Mouse (Mus musculus): ENCODE results near the gene Camkmt. TPM values are rescaled to one million over a fixed set of nuclear protein-coding genes. Genes with fewer than 3 reads are reported as not detected.

The Camkmt gene
- polyA plus RNA-seq, 2 experiments, result 4.2 to 11.0 TPM

DNA sequence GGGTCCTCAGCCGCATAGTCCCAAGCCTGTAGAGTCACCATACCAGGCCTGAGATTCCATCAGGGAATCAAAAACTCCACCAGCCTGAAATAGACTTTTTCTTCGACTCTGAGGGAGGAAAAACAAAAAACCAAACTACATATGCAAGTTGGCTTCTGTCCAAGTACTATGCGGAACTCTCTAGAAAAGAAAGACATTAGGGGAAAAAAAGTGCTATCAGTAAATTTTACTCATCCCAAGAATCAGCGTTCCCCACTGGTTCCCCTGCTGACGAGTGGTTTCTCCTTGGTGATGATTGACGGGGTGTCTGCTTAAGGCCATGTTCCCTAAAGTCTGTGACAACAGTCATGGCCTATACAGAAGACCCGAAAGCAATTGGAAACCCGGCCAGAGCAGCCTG is 352.7 kb downstream of the Camkmt start:
- 81% methylated on average over 8 of the region's 8 CpGs for WGBS
- H3K4me2 ChIP-seq (replicated peaks; ENCODE audit: low read depth, low read length, severe bottlenecking), result no peak overlapping the region
- H3K4me1 ChIP-seq (ENCODE audit: control insufficient read depth, insufficient read depth, low read length), result no peaks in the 10 kb centered on the region
- no peaks in the 10 kb centered on the region for H3K36me3 ChIP-seq (ENCODE audit: control insufficient read depth, insufficient read depth, low read length)
- DNase-seq (ENCODE audit: low spot score) (no peak), ATAC-seq (ENCODE audit: low FRiP score, low read depth) (no peak)
- no peak for TF ChIP-seq POLR2A (IDR thresholded peaks at IDR 0.05; ENCODE audit: borderline replicate concordance, extremely low read depth, insufficient read depth, insufficient read length)
- H3K9me3 ChIP-seq (ENCODE audit: control insufficient read depth, low read length), result no peaks in the 10 kb centered on the region
- no peak overlapping the region for H3K9ac ChIP-seq (ENCODE audit: low read depth, low read length, severe bottlenecking)
- H3K27ac ChIP-seq (replicated peaks; ENCODE audit: low read depth, low read length), result no peak overlapping the region
- H3K27me3 ChIP-seq (ENCODE audit: control insufficient read depth, insufficient read depth, low read length), result no peaks in the 10 kb centered on the region
- H3K4me3 ChIP-seq (replicated peaks; ENCODE audit: low read length), result no peak overlapping the region

DNA sequence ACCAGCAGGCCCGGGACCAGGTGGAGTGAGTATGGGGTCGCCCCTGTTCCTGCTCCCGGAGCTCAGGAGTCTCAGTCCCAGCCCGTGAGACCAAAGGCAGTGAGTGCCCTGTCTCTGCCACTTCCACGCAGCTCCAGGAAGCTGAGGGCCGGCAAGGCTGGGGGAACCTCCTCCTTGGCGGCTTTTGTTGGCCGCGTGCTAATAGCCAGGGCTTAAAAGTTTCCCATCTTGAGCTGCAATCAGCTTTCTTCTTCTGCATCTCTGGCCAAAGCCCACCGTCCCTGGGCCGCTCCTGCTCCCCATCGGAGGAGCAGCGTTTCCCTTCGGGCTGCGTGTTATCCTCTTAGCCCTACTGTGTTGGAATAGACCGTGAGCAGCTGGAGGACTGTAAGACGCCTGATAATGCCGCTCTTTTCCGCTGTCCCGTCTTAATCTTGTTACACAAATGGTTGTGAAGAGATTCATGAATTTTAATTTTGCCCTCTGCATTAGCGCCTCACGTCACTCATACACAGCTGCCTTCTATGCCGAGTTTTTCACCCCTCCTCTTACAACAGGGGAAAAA is 364.1 kb downstream of the Camkmt start:
- H3K9ac ChIP-seq (ENCODE audit: low read depth, low read length, severe bottlenecking), result no peak overlapping the region
- no peaks in the 10 kb centered on the region for H3K36me3 ChIP-seq (ENCODE audit: control insufficient read depth, insufficient read depth, low read length)
- no peaks in the 10 kb centered on the region for H3K9me3 ChIP-seq (ENCODE audit: control insufficient read depth, low read length)
- peak overlapping the region; percentile 17 for H3K4me3 ChIP-seq (replicated peaks; ENCODE audit: low read length)
- H3K27ac ChIP-seq (replicated peaks; ENCODE audit: low read depth, low read length), result no peak overlapping the region
- no peaks in the 10 kb centered on the region for H3K4me1 ChIP-seq (ENCODE audit: control insufficient read depth, insufficient read depth, low read length)
- peak overlapping the region; percentile 40 for H3K4me2 ChIP-seq (replicated peaks; ENCODE audit: low read depth, low read length, severe bottlenecking)
- ATAC-seq (ENCODE audit: low FRiP score, low read depth) (no peak), DNase-seq (ENCODE audit: low spot score) (no peak)
- 2% methylated on average over 23 of the region's 23 CpGs for WGBS
- no peak for TF ChIP-seq POLR2A (IDR thresholded peaks at IDR 0.05; ENCODE audit: borderline replicate concordance, extremely low read depth, insufficient read depth, insufficient read length)
- peaks cover 69% of the 10 kb centered on the region for H3K27me3 ChIP-seq (ENCODE audit: control insufficient read depth, insufficient read depth, low read length)

DNA sequence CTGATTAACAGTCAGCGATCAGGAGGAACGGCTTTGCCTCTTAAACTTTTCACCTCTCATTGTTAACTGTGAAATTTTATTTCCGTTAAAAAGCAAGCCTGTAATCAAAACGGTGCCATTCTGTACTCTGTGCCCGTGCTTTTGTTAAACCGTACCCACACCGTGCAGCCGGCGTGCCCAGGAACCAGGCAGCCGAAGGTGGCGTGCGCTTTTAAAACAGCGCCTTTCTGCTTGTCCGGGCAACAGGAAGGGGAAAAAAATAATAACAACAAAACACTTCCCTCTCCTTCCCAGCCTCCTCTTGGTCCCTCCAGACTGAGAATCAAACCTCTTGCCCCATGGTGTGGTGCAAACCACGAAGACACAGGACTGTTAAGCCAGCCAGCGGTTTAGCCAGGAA is 364.7 kb downstream of the Camkmt start:
- TF ChIP-seq POLR2A (IDR thresholded peaks at IDR 0.05; ENCODE audit: borderline replicate concordance, extremely low read depth, insufficient read depth, insufficient read length), result no peak
- Histone ChIP-seq H3K9ac (ENCODE audit: low read depth, low read length, severe bottlenecking) (no peak overlapping the region), H3K9me3 (ENCODE audit: control insufficient read depth, low read length) (no peaks in the 10 kb centered on the region), H3K27me3 (ENCODE audit: control insufficient read depth, insufficient read depth, low read length) (peaks cover 74% of the 10 kb centered on the region), H3K4me2 (replicated peaks; ENCODE audit: low read depth, low read length, severe bottlenecking) (peak overlapping the region; percentile 40), H3K4me3 (replicated peaks; ENCODE audit: low read length) (no peak overlapping the region), H3K27ac (replicated peaks; ENCODE audit: low read depth, low read length) (no peak overlapping the region), H3K36me3 (ENCODE audit: control insufficient read depth, insufficient read depth, low read length) (no peaks in the 10 kb centered on the region), H3K4me1 (ENCODE audit: control insufficient read depth, insufficient read depth, low read length) (no peaks in the 10 kb centered on the region)
- DNase-seq (ENCODE audit: low spot score) (no peak), ATAC-seq (ENCODE audit: low FRiP score, low read depth) (no peak)
- 3% methylated on average over 16 of the region's 16 CpGs for WGBS

DNA sequence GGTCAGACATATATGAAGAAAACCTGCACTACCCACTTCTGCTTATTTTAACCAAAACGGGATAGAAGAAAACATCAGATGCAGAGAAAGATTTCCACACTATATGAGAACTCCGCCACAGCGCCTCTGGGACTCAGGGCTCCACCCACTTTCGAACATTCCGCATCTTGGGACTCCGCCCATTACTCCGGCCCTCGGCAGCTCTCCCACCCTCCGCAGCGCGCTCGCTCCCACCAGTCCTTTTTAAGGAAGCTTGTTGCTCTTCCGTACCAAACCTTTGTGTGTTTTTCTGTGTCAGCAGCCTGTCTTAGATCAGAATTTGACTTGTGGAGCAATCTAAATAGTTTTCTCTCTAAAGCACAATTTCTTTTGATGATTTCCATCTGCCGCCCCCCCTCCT is 367.7 kb downstream of the Camkmt start:
- H3K4me1 ChIP-seq (ENCODE audit: control insufficient read depth, insufficient read depth, low read length), result no peaks in the 10 kb centered on the region
- no peak overlapping the region for H3K4me3 ChIP-seq (replicated peaks; ENCODE audit: low read length)
- H3K36me3 ChIP-seq (ENCODE audit: control insufficient read depth, insufficient read depth, low read length), result no peaks in the 10 kb centered on the region
- H3K9ac ChIP-seq (ENCODE audit: low read depth, low read length, severe bottlenecking), result no peak overlapping the region
- ATAC-seq (ENCODE audit: low FRiP score, low read depth), result no peak
- WGBS, result 2% methylated on average over 14 of the region's 14 CpGs
- DNase-seq (ENCODE audit: low spot score), result peak; percentile 17
- no peak for TF ChIP-seq POLR2A (IDR thresholded peaks at IDR 0.05; ENCODE audit: borderline replicate concordance, extremely low read depth, insufficient read depth, insufficient read length)
- no peak overlapping the region for H3K27ac ChIP-seq (replicated peaks; ENCODE audit: low read depth, low read length)
- peaks cover 92% of the 10 kb centered on the region for H3K27me3 ChIP-seq (ENCODE audit: control insufficient read depth, insufficient read depth, low read length)
- H3K4me2 ChIP-seq (replicated peaks; ENCODE audit: low read depth, low read length, severe bottlenecking), result no peak overlapping the region
- H3K9me3 ChIP-seq (ENCODE audit: control insufficient read depth, low read length), result no peaks in the 10 kb centered on the region

DNA sequence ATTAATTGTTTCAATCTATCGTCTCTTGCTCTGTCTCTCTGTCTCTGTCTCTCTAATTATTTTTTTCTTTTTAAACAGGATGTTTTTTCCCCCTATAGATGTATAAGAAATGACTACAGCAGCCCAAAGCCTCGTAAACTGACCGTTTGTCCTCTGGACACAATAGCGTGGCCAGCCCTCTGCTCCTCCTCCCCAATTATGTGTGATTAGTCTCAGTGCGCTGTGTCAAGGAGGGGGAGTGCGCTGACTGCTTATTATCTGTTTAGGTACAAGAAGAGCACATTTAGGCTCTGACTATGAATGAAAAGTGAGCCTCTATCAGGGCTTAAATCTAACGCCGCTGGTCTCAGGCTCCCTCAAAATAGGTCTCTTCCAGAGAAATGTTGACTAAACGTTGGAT is 368.2 kb downstream of the Camkmt start:
- H3K36me3 ChIP-seq (ENCODE audit: control insufficient read depth, insufficient read depth, low read length), result no peaks in the 10 kb centered on the region
- WGBS, result 9% methylated on average over 9 of the region's 9 CpGs
- H3K27me3 ChIP-seq (ENCODE audit: control insufficient read depth, insufficient read depth, low read length), result peaks cover 92% of the 10 kb centered on the region
- H3K27ac ChIP-seq (replicated peaks; ENCODE audit: low read depth, low read length), result no peak overlapping the region
- H3K9me3 ChIP-seq (ENCODE audit: control insufficient read depth, low read length), result no peaks in the 10 kb centered on the region
- H3K4me2 ChIP-seq (replicated peaks; ENCODE audit: low read depth, low read length, severe bottlenecking), result no peak overlapping the region
- H3K4me1 ChIP-seq (ENCODE audit: control insufficient read depth, insufficient read depth, low read length), result no peaks in the 10 kb centered on the region
- no peak overlapping the region for H3K4me3 ChIP-seq (replicated peaks; ENCODE audit: low read length)
- TF ChIP-seq POLR2A (IDR thresholded peaks at IDR 0.05; ENCODE audit: borderline replicate concordance, extremely low read depth, insufficient read depth, insufficient read length), result no peak
- ATAC-seq (ENCODE audit: low FRiP score, low read depth) (no peak), DNase-seq (ENCODE audit: low spot score) (no peak)
- H3K9ac ChIP-seq (ENCODE audit: low read depth, low read length, severe bottlenecking), result no peak overlapping the region

DNA sequence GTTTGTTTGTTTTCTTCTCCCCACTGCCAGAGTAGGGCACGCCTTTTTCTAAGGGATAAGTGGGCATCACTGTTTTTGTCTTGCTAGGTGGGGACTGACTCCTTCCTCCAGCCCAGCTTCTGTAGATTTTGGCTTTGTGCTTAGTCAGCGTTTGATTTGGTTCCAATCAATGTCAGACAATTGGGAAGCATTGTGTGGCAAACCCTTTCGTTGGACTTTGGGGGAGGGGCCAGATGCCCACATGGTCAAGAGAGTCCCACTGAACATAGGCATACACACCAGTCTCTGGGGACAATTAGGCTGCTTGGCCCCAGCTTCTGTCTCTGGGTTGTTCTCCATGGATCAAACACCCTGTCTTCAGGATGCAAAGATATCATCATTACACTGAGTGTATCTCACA is 371.2 kb downstream of the Camkmt start:
- Histone ChIP-seq H3K4me1 (ENCODE audit: control insufficient read depth, insufficient read depth, low read length) (peaks cover 8% of the 10 kb centered on the region; the same call in 1 of the 2 replicates), H3K4me3 (replicated peaks; ENCODE audit: low read length) (no peak overlapping the region), H3K9me3 (ENCODE audit: control insufficient read depth, low read length) (no peaks in the 10 kb centered on the region), H3K4me2 (replicated peaks; ENCODE audit: low read depth, low read length, severe bottlenecking) (no peak overlapping the region), H3K27ac (replicated peaks; ENCODE audit: low read depth, low read length) (no peak overlapping the region), H3K27me3 (ENCODE audit: control insufficient read depth, insufficient read depth, low read length) (peaks cover 96% of the 10 kb centered on the region), H3K36me3 (ENCODE audit: control insufficient read depth, insufficient read depth, low read length) (no peaks in the 10 kb centered on the region), H3K9ac (ENCODE audit: low read depth, low read length, severe bottlenecking) (no peak overlapping the region)
- TF ChIP-seq POLR2A (IDR thresholded peaks at IDR 0.05; ENCODE audit: borderline replicate concordance, extremely low read depth, insufficient read depth, insufficient read length), result no peak
- WGBS, result 37% methylated on average over 3 of the region's 3 CpGs
- DNase-seq (ENCODE audit: low spot score), result no peak
- no peak for ATAC-seq (ENCODE audit: low FRiP score, low read depth)
